Mouse (Mus musculus) thymus, adult 2 months (tissue): Measurements from ENCODE around the gene Ddx6. TPM values are rescaled to one million over a fixed set of nuclear protein-coding genes. Genes with fewer than 3 reads are reported as not detected.

Experiments used
- DNase-seq: peaks from one replicate; pipeline ENCODE4 v3.0.0; 2021
- H3K27ac ChIP-seq: fragments of 200-500 bp; 2 replicates; pipeline ENCODE4 v1.5.1; 2012; ENCODE audit warnings: low read length, control low read depth; ENCODE audit not compliant: control insufficient read depth, insufficient read depth
- H3K27me3 ChIP-seq: fragments of 200-500 bp; 2 replicates; pipeline ENCODE4 v1.6.1; 2012; ENCODE audit warnings: mild to moderate bottlenecking, low read length, moderate library complexity, mixed read lengths; ENCODE audit not compliant: control insufficient read depth, insufficient read depth
- H3K36me3 ChIP-seq: fragments of 200-500 bp; 2 replicates; pipeline ENCODE4 v1.6.1; 2012; ENCODE audit warnings: mild to moderate bottlenecking, low read length, moderate library complexity; ENCODE audit not compliant: control insufficient read depth, insufficient read depth
- H3K4me1 ChIP-seq: fragments of 200-500 bp; replicated peaks from 2 replicates; pipeline ENCODE4 v1.6.1; 2012; ENCODE audit warnings: low read length; ENCODE audit not compliant: control insufficient read depth, insufficient read depth
- H3K4me3 ChIP-seq: fragments of 200-500 bp; 2 replicates; pipeline ENCODE4 v1.5.1; 2012; ENCODE audit warnings: mild to moderate bottlenecking, low read length, control low read depth, moderate library complexity; ENCODE audit not compliant: control insufficient read depth, insufficient read depth
- CTCF ChIP-seq: fragments of 200-500 bp; IDR thresholded peaks from 2 replicates; pipeline ENCODE4 v1.5.1; 2012; ENCODE audit warnings: mild to moderate bottlenecking, control low read depth, low read length, moderate library complexity, borderline replicate concordance; ENCODE audit not compliant: control insufficient read depth, poor library complexity, insufficient read depth; ENCODE audit errors: extremely low read depth
- POLR2A ChIP-seq: fragments of 200-500 bp; IDR thresholded peaks from 2 replicates; pipeline ENCODE4 v1.6.1; 2012; ENCODE audit warnings: mild to moderate bottlenecking, low read length, control low read depth, moderate library complexity; ENCODE audit not compliant: control insufficient read depth, poor library complexity, insufficient read depth; ENCODE audit errors: extremely low read depth
- WGBS: fragments of 180-500 bp; shearing (Covaris S2); methylation state at CpG from one replicate; pipeline ENCODE4 v1.1.7; 2018; 5-methylcytosine and 5-hydroxymethylcytosine counted together
- polyA plus RNA-seq: library from polyadenylated mRNA; depleted of rRNA; stranded (reverse); fragments of >200 nt; gene quantifications from 2 replicates; pipeline ENCODE4 v1.2.3, GENCODE M21; 2012

Ddx6 gene
- polyA plus RNA-seq, 1 experiment = 29.2 TPM

GRCm38 (mm10) chr9:44599616-44600015 lies 5.1 kb upstream of the Ddx6 start:
- WGBS = 92% methylated on average over 5 of the region's 6 CpGs
- no peak for DNase-seq
- Histone ChIP-seq H3K27me3 (no peaks in the 10 kb centered on the region), H3K4me3 (no peak overlapping the region), H3K36me3 (no peaks in the 10 kb centered on the region), H3K4me1 (peaks cover 8% of the 10 kb centered on the region; the same call in 1 of the 2 replicates), H3K27ac (no peak overlapping the region)
- no peak for TF ChIP-seq POLR2A
- TF ChIP-seq CTCF = no peak

GRCm38 (mm10) chr9:44600801-44601200 lies 3.9 kb upstream of the Ddx6 start:
- no peak for DNase-seq
- H3K36me3 ChIP-seq = no peaks in the 10 kb centered on the region
- no peaks in the 10 kb centered on the region for H3K27me3 ChIP-seq
- WGBS = 90% methylated on average over 6 of the region's 6 CpGs
- H3K4me3 ChIP-seq = no peak overlapping the region
- H3K4me1 ChIP-seq = peaks cover 8% of the 10 kb centered on the region; the same call in 1 of the 2 replicates
- TF ChIP-seq POLR2A = no peak
- H3K27ac ChIP-seq = no peak overlapping the region

GRCm38 (mm10) chr9:44602766-44603165 lies 1.9 kb upstream of the Ddx6 start:
- peak; percentile 19 for DNase-seq
- 42% methylated on average over 6 of the region's 6 CpGs for WGBS

GRCm38 (mm10) chr9:44603454-44604289 lies 1.0 kb upstream of the Ddx6 start:
- no peaks in the 10 kb centered on the region for H3K27me3 ChIP-seq
- under 1% methylated on average over 38 of the region's 38 CpGs for WGBS
- peaks cover 14% of the 10 kb centered on the region for H3K4me1 ChIP-seq
- H3K27ac ChIP-seq = peak overlapping the region; percentile 76
- DNase-seq = peak; percentile 60
- H3K36me3 ChIP-seq = peaks cover 17% of the 10 kb centered on the region
- peak overlapping the region; percentile 90 for H3K4me3 ChIP-seq
- TF ChIP-seq POLR2A (no peak), CTCF (no peak)

More at GRCm38 (mm10) chr9:44602766-44603165, 1.9 kb upstream of the Ddx6 start:
- H3K27ac ChIP-seq = peak overlapping the region; percentile 88
- H3K4me3 ChIP-seq = no peak overlapping the region
- H3K36me3 ChIP-seq = peaks cover 8% of the 10 kb centered on the region
- no peaks in the 10 kb centered on the region for H3K27me3 ChIP-seq
- peaks cover 11% of the 10 kb centered on the region for H3K4me1 ChIP-seq
- TF ChIP-seq CTCF = no peak
- TF ChIP-seq POLR2A = no peak

GRCm38 (mm10) chr9:44604290-44604778 lies 358 bp upstream of the Ddx6 start:
- H3K4me1 ChIP-seq = peaks cover 14% of the 10 kb centered on the region
- no peaks in the 10 kb centered on the region for H3K27me3 ChIP-seq
- peaks cover 23% of the 10 kb centered on the region for H3K36me3 ChIP-seq
- whole genome bisulfite sequencing = 1% methylated on average over 64 of the region's 65 CpGs
- peak; percentile 49; the same call in 1 of the 2 replicates for TF ChIP-seq CTCF
- peak; percentile 87 for TF ChIP-seq POLR2A
- peak overlapping the region; percentile 76 for H3K27ac ChIP-seq
- peak; percentile 80 for DNase-seq
- peak overlapping the region; percentile 90 for H3K4me3 ChIP-seq

GRCm38 (mm10) chr9:44605616-44606165 lies 999 bp downstream of the Ddx6 start:
- peak overlapping the region; percentile 82 for H3K4me3 ChIP-seq
- H3K4me1 ChIP-seq = peaks cover 14% of the 10 kb centered on the region
- peak overlapping the region; percentile 85 for H3K27ac ChIP-seq
- H3K27me3 ChIP-seq = no peaks in the 10 kb centered on the region
- H3K36me3 ChIP-seq = peaks cover 37% of the 10 kb centered on the region
- TF ChIP-seq POLR2A (no peak), CTCF (no peak)
- peak; percentile 29 for DNase-seq
- under 1% methylated on average over 13 of the region's 13 CpGs for WGBS
